Mouse (Mus musculus) MEL (cell line): ENCODE results near the gene Ctbs. TPM values are rescaled to one million over a fixed set of nuclear protein-coding genes. Genes with fewer than 3 reads are reported as not detected.

ENCODE experiments used
- DNase-seq: peaks from one replicate; pipeline ENCODE4 v3.0.0; 2011; ENCODE audit warnings: low read depth, low spot score
- H3K27ac ChIP-seq: 2 replicates; pipeline ENCODE4 v1.5.1; 2012; ENCODE audit warnings: low read depth, mild to moderate bottlenecking, control low read depth, low read length, moderate library complexity; ENCODE audit not compliant: control insufficient read depth
- H3K27me3 ChIP-seq, 2 experiments: fragments of 150-350 bp in 1 of 2; sonication (generic) in 1 of 2; 2 replicates each; pipeline ENCODE4 v1.6.1; 2012; ENCODE audit warnings: low read length in 2 of 2, mild to moderate bottlenecking in 2 of 2, improper control_type of control experiment in 1 of 2, moderate library complexity in 1 of 2; ENCODE audit not compliant: insufficient read depth in 2 of 2, control insufficient read depth in 1 of 2
- H3K36me3 ChIP-seq, 2 experiments: 2 replicates each; pipeline ENCODE4 v1.6.1; 2012 to 2014; ENCODE audit warnings: low read length in 2 of 2, improper control_type of control experiment in 1 of 2, inconsistent platforms in 1 of 2, mild to moderate bottlenecking in 1 of 2; ENCODE audit not compliant: insufficient read depth in 2 of 2, control insufficient read depth in 1 of 2
- H3K4me1 ChIP-seq, 2 experiments: fragments of 150-350 bp in 1 of 2; sonication (generic) in 1 of 2; 2 replicates each; pipeline ENCODE4 v1.6.1; 2012; ENCODE audit warnings: low read length in 2 of 2, improper control_type of control experiment in 1 of 2, mild to moderate bottlenecking in 1 of 2; ENCODE audit not compliant: insufficient read depth in 2 of 2, control insufficient read depth in 1 of 2
- H3K4me3 ChIP-seq, 2 experiments: fragments of 150-350 bp in 1 of 2; sonication (generic) in 1 of 2; 2 replicates each; pipeline ENCODE4 v1.5.1; 2012; ENCODE audit warnings: low read depth in 2 of 2, low read length in 2 of 2, mild to moderate bottlenecking in 2 of 2, moderate library complexity in 2 of 2, control low read depth in 1 of 2, improper control_type of control experiment in 1 of 2; ENCODE audit not compliant: control insufficient read depth in 1 of 2, insufficient read depth in 1 of 2
- H3K79me2 ChIP-seq: 2 replicates; pipeline ENCODE4 v1.6.1; 2012; ENCODE audit warnings: mild to moderate bottlenecking, low read length, moderate library complexity; ENCODE audit not compliant: control insufficient read depth, poor library complexity, insufficient read depth
- H3K9ac ChIP-seq: 2 replicates; pipeline ENCODE4 v1.6.1; 2012; ENCODE audit warnings: low read depth, mild to moderate bottlenecking, control low read depth, low read length, moderate library complexity; ENCODE audit not compliant: control insufficient read depth, poor library complexity, severe bottlenecking
- H3K9me3 ChIP-seq: fragments of 150-350 bp; sonication (generic); replicated peaks from 2 replicates; pipeline ENCODE4 v1.6.1; 2012; ENCODE audit warnings: mild to moderate bottlenecking, low read length, improper control_type of control experiment, moderate library complexity; ENCODE audit not compliant: insufficient read depth
- BHLHE40 ChIP-seq: IDR thresholded peaks from 2 replicates; pipeline ENCODE4 v1.6.1; 2012; ENCODE audit warnings: low read depth, mild to moderate bottlenecking, inconsistent platforms, low read length, improper control_type of control experiment, borderline replicate concordance
- CHD1 ChIP-seq: IDR thresholded peaks from 2 replicates; pipeline ENCODE4 v1.6.1; 2012; ENCODE audit warnings: low read depth, mild to moderate bottlenecking, inconsistent platforms, low read length, improper control_type of control experiment
- CHD2 ChIP-seq: IDR thresholded peaks from 2 replicates; pipeline ENCODE4 v1.6.1; 2011; ENCODE audit warnings: low read length, improper control_type of control experiment
- CTCF ChIP-seq, 3 experiments: IDR thresholded peaks in 2 of 3; conservative IDR thresholded peaks in 1 of 3; 2 replicates each; pipeline ENCODE4 v1.5.1; 2011 to 2012; ENCODE audit warnings: low read length in 3 of 3, low read depth in 2 of 3, mild to moderate bottlenecking in 2 of 3, improper control_type of control experiment in 1 of 3, inconsistent platforms in 1 of 3, mixed read lengths in 1 of 3, moderate library complexity in 1 of 3; ENCODE audit not compliant: control insufficient read depth in 1 of 3, insufficient read depth in 1 of 3, poor library complexity in 1 of 3, severe bottlenecking in 1 of 3
- E2F4 ChIP-seq: IDR thresholded peaks from 2 replicates; pipeline ENCODE4 v1.6.1; 2011; ENCODE audit warnings: low read depth, low read length, improper control_type of control experiment, borderline replicate concordance
- ELF1 ChIP-seq: IDR thresholded peaks from 2 replicates; pipeline ENCODE4 v1.6.1; 2014; ENCODE audit warnings: low read depth, mild to moderate bottlenecking, inconsistent platforms, low read length, improper control_type of control experiment, moderate library complexity
- EP300 ChIP-seq, 2 experiments: IDR thresholded peaks; 2 replicates each; pipeline ENCODE4 v1.6.1; 2011; ENCODE audit warnings: improper control_type of control experiment in 2 of 2, low read length in 2 of 2, low read depth in 1 of 2, mild to moderate bottlenecking in 1 of 2
- ETS1 ChIP-seq: IDR thresholded peaks from 2 replicates; pipeline ENCODE4 v1.6.1; 2012; ENCODE audit warnings: low read depth, mild to moderate bottlenecking, inconsistent platforms, low read length, improper control_type of control experiment, moderate library complexity
- GABPA ChIP-seq: IDR thresholded peaks from 2 replicates; pipeline ENCODE4 v1.6.1; 2012; ENCODE audit warnings: low read depth, mild to moderate bottlenecking, inconsistent platforms, low read length, improper control_type of control experiment, moderate library complexity
- GATA1 ChIP-seq: IDR thresholded peaks from 2 replicates; pipeline ENCODE4 v1.6.1; 2011; ENCODE audit warnings: low read depth, low read length, improper control_type of control experiment
- HCFC1 ChIP-seq: IDR thresholded peaks from 2 replicates; pipeline ENCODE4 v1.6.1; 2012; ENCODE audit warnings: low read depth, mild to moderate bottlenecking, inconsistent platforms, low read length, improper control_type of control experiment, moderate library complexity
- JUND ChIP-seq: IDR thresholded peaks from 2 replicates; pipeline ENCODE4 v1.6.1; 2011; ENCODE audit warnings: low read depth, mild to moderate bottlenecking, improper control_type of control experiment, low read length
- MAFK ChIP-seq: IDR thresholded peaks from 2 replicates; pipeline ENCODE4 v1.6.1; 2011; ENCODE audit warnings: low read depth, mild to moderate bottlenecking, low read length, improper control_type of control experiment, borderline replicate concordance
- MAX ChIP-seq: IDR thresholded peaks from 2 replicates; pipeline ENCODE4 v1.6.1; 2011; ENCODE audit warnings: low read length, improper control_type of control experiment
- MAZ ChIP-seq: IDR thresholded peaks from 2 replicates; pipeline ENCODE4 v1.6.1; 2012; ENCODE audit warnings: low read depth, mild to moderate bottlenecking, inconsistent platforms, low read length, improper control_type of control experiment
- MEF2A ChIP-seq: IDR thresholded peaks from 2 replicates; pipeline ENCODE4 v1.6.1; 2014; ENCODE audit warnings: low read depth, mild to moderate bottlenecking, inconsistent platforms, low read length, improper control_type of control experiment; ENCODE audit not compliant: poor library complexity, insufficient replicate concordance, severe bottlenecking; ENCODE audit errors: extremely low read depth
- MXI1 ChIP-seq: IDR thresholded peaks from 2 replicates; pipeline ENCODE4 v1.6.1; 2011; ENCODE audit warnings: mild to moderate bottlenecking, low read depth, low read length, improper control_type of control experiment
- MYB ChIP-seq: IDR thresholded peaks from 2 replicates; pipeline ENCODE4 v1.6.1; 2011; ENCODE audit warnings: mild to moderate bottlenecking, low read depth, low read length, improper control_type of control experiment
- MYC ChIP-seq: IDR thresholded peaks from 2 replicates; pipeline ENCODE4 v1.6.1; 2011; ENCODE audit warnings: low read depth, mild to moderate bottlenecking, low read length, improper control_type of control experiment, moderate library complexity
- NELFE ChIP-seq: IDR thresholded peaks from 2 replicates; pipeline ENCODE4 v1.6.1; 2011; ENCODE audit warnings: low read depth, low read length, improper control_type of control experiment
- NRF1 ChIP-seq: IDR thresholded peaks from 2 replicates; pipeline ENCODE4 v1.6.1; 2014; ENCODE audit warnings: low read depth, mild to moderate bottlenecking, inconsistent platforms, low read length, improper control_type of control experiment, moderate library complexity; ENCODE audit not compliant: poor library complexity, insufficient read depth, severe bottlenecking
- POLR2A ChIP-seq, 2 experiments: IDR thresholded peaks; 2 replicates each; pipeline ENCODE4 v1.6.1; 2011 to 2012; ENCODE audit warnings: low read length in 2 of 2, mild to moderate bottlenecking in 2 of 2, control low read depth in 1 of 2, improper control_type of control experiment in 1 of 2, low read depth in 1 of 2, moderate library complexity in 1 of 2; ENCODE audit not compliant: control insufficient read depth in 1 of 2, insufficient read depth in 1 of 2, poor library complexity in 1 of 2
- POLR2AphosphoS2 ChIP-seq: IDR thresholded peaks from 2 replicates; pipeline ENCODE4 v1.6.1; 2011; ENCODE audit warnings: low read length, improper control_type of control experiment
- POLR2AphosphoS5 ChIP-seq: IDR thresholded peaks from 2 replicates; pipeline ENCODE4 v1.6.1; 2012; ENCODE audit warnings: low read depth, borderline replicate concordance, mild to moderate bottlenecking, inconsistent platforms, low read length, moderate library complexity, mixed read lengths
- RAD21 ChIP-seq: IDR thresholded peaks from 2 replicates; pipeline ENCODE4 v1.6.1; 2011; ENCODE audit warnings: mild to moderate bottlenecking, low read depth, low read length, improper control_type of control experiment
- RCOR1 ChIP-seq: IDR thresholded peaks from 2 replicates; pipeline ENCODE4 v1.6.1; 2012; ENCODE audit warnings: low read depth, mild to moderate bottlenecking, inconsistent platforms, low read length, improper control_type of control experiment
- SIN3A ChIP-seq: IDR thresholded peaks from 2 replicates; pipeline ENCODE4 v1.6.1; 2012; ENCODE audit warnings: low read length, improper control_type of control experiment, inconsistent platforms
- SMC3 ChIP-seq: IDR thresholded peaks from 2 replicates; pipeline ENCODE4 v1.6.1; 2011; ENCODE audit warnings: low read depth, low read length, improper control_type of control experiment
- TAL1 ChIP-seq: IDR thresholded peaks from 2 replicates; pipeline ENCODE4 v1.6.1; 2012; ENCODE audit warnings: mild to moderate bottlenecking, inconsistent platforms, low read length, moderate library complexity, mixed read lengths
- TBP ChIP-seq: IDR thresholded peaks from 2 replicates; pipeline ENCODE4 v1.8.0; 2011; ENCODE audit warnings: low read depth, low read length, improper control_type of control experiment
- TCF12 ChIP-seq: IDR thresholded peaks from 2 replicates; pipeline ENCODE4 v1.6.1; 2014; ENCODE audit warnings: low read depth, mild to moderate bottlenecking, inconsistent platforms, low read length, improper control_type of control experiment, moderate library complexity
- UBTF ChIP-seq: IDR thresholded peaks from 2 replicates; pipeline ENCODE4 v1.6.1; 2012; ENCODE audit warnings: low read depth, mild to moderate bottlenecking, inconsistent platforms, low read length, improper control_type of control experiment, moderate library complexity, borderline replicate concordance; ENCODE audit not compliant: insufficient read depth
- USF1 ChIP-seq: IDR thresholded peaks from 2 replicates; pipeline ENCODE4 v1.6.1; 2014; ENCODE audit warnings: low read depth, mild to moderate bottlenecking, inconsistent platforms, low read length, improper control_type of control experiment, moderate library complexity
- USF2 ChIP-seq, 2 experiments: IDR thresholded peaks; 2 replicates each; pipeline ENCODE4 v1.6.1; 2011 to 2012; ENCODE audit warnings: improper control_type of control experiment in 2 of 2, low read length in 2 of 2, borderline replicate concordance in 1 of 2, inconsistent platforms in 1 of 2, low read depth in 1 of 2, mild to moderate bottlenecking in 1 of 2; ENCODE audit not compliant: insufficient read depth in 1 of 2
- ZC3H11A ChIP-seq: IDR thresholded peaks from 2 replicates; pipeline ENCODE4 v1.6.1; 2012; ENCODE audit warnings: low read depth, mild to moderate bottlenecking, inconsistent platforms, low read length, improper control_type of control experiment
- ZKSCAN1 ChIP-seq: IDR thresholded peaks from 2 replicates; pipeline ENCODE4 v1.6.1; 2012; ENCODE audit warnings: low read depth, mild to moderate bottlenecking, inconsistent platforms, low read length, improper control_type of control experiment, moderate library complexity
- ZMIZ1 ChIP-seq: IDR thresholded peaks from 2 replicates; pipeline ENCODE4 v1.6.1; 2012; ENCODE audit warnings: low read depth, mild to moderate bottlenecking, inconsistent platforms, low read length, improper control_type of control experiment, moderate library complexity
- ZNF384 ChIP-seq: IDR thresholded peaks from 2 replicates; pipeline ENCODE4 v1.6.1; 2012; ENCODE audit warnings: low read depth, mild to moderate bottlenecking, inconsistent platforms, low read length, improper control_type of control experiment
- polyA plus RNA-seq, 2 experiments: library from polyadenylated mRNA; stranded (reverse) in 1 of 2; unstranded in 1 of 2; fragments of >175 nt in 1 of 2; fragments of >200 nt in 1 of 2; gene quantifications; 2 replicates each; pipeline versions ENCODE4 v1.2.1 to v1.2.4; 2012; ENCODE audit warnings: low replicate concordance in 2 of 2, low read depth in 1 of 2; ENCODE audit not compliant: insufficient read length in 2 of 2, insufficient read depth in 1 of 2, missing spikeins in 1 of 2
- total RNA-seq: library from RNA; depleted of rRNA; stranded (reverse); fragments of 300-350 nt; gene quantifications from 2 replicates; pipeline ENCODE4 v1.2.3, GENCODE M21; 2012

The Ctbs gene
- total and polyA plus RNA-seq, 3 experiments: 3.2 to 5.1 TPM; not detected in 1

DNA sequence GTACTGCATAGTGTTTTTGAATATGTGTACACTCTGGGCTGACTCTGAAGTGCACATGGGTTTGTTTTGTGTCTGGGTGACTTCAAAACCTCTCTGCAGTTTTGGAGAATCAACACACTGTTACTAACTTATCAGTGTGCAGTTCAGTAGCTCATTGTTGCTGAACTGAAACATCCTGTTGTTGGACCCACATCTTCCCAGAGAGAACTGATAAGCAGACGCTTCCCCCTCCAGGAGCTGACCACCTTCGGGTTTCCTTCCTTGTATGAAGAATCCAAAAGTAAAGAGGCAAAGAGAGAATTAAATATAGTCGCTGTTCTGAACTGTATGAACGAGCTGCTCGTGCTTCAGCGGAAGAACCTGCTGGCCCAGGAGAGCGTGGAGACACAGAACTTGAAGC lies 30.7 kb upstream of the Ctbs start:
- no peak overlapping the region for H3K9ac ChIP-seq
- H3K4me1 ChIP-seq: peaks cover 20 to 32% of the 10 kb centered on the region in 2 experiments
- H3K36me3 ChIP-seq: peaks cover 4 to 32% of the 10 kb centered on the region in 2 experiments
- peaks cover 16% of the 10 kb centered on the region; the same call in 1 of the 2 replicates for H3K79me2 ChIP-seq
- DNase-seq: peak; percentile 71
- H3K9me3 ChIP-seq: no peaks in the 10 kb centered on the region
- peak overlapping the region; percentile 53; the same call in 1 of the 2 replicates for H3K27ac ChIP-seq
- H3K4me3 ChIP-seq: no peak overlapping the region
- no peaks in the 10 kb centered on the region for H3K27me3 ChIP-seq
- TF ChIP-seq TCF12 (peak; percentile 61), GATA1 (peak; percentile 84), ZKSCAN1 (no peak), NELFE (no peak), ZNF384 (no peak), UBTF (no peak), ZMIZ1 (no peak), RCOR1 (no peak), TAL1 (peak; percentile 63), MAFK (no peak), USF1 (no peak), E2F4 (no peak), MAX (no peak), SMC3 (no peak), ZC3H11A (no peak), SIN3A (peak; percentile 60; the same call in 1 of the 2 replicates), POLR2A (IDR thresholded peaks at IDR 0.05; ENCODE audit: control insufficient read depth in 1 of 2, insufficient read depth in 1 of 2, low read depth in 1 of 2, low read length in 2 of 2, poor library complexity in 1 of 2) (no peak), CHD1 (no peak), USF2 (IDR thresholded peaks at IDR 0.05; ENCODE audit: borderline replicate concordance in 1 of 2, insufficient read depth in 1 of 2, low read depth in 1 of 2, low read length in 2 of 2) (no peak), HCFC1 (no peak), POLR2AphosphoS5 (no peak), JUND (no peak), NRF1 (no peak), GABPA (no peak), MYC (no peak), POLR2AphosphoS2 (no peak), MXI1 (peak; percentile 57), TBP (no peak), EP300 (IDR thresholded peaks at IDR 0.05; ENCODE audit: low read depth in 1 of 2, low read length in 2 of 2) (peak; percentile 71 to 76), ELF1 (no peak), BHLHE40 (no peak), MYB (no peak), MEF2A (no peak), CHD2 (no peak), MAZ (no peak), ETS1 (peak; percentile 20; the same call in 1 of the 2 replicates), RAD21 (no peak), CTCF (IDR thresholded peaks at IDR 0.05 in 2 of 3, conservative IDR thresholded peaks at IDR 0.05 in 1 of 3; ENCODE audit: control insufficient read depth in 1 of 3, insufficient read depth in 1 of 3, low read depth in 2 of 3, low read length in 3 of 3, poor library complexity in 1 of 3, severe bottlenecking in 1 of 3) (no peak)
